Mouse (Mus musculus) liver (tissue): ENCODE measurements around the gene Tead2.

Experiments
- DNase-seq: peaks from one replicate; pipeline ENCODE4 v3.0.0-alpha.2; 2020; ENCODE audit warnings: mixed read lengths

Gene Tead2

GRCm38 (mm10) chr7:45263006-45263607 is 47.6 kb downstream of the Tead2 start:
- DNase-seq, result no peak

DNA sequence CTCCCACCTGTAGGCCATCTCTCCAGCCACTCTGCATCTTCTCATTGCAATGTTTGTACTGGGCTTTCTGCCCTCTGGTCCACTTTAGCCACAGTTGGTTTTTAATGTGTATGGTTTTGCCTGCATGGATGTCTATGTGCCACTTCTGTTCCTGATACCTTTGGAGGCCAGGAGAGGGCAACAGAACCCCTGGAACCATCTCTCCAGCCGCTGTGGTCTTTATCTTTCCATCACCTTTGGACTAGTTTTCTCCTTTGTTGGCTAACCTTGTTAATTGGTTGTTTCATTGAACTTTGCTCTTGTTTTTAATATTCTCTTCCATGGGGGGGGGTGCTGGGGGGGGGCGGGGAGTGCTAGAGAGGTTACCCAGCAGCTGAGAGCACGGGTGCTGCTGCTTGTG is 48.8 kb downstream of the Tead2 start:
- DNase-seq, result no peak

- no peak for DNase-seq
These were observed 50.0 kb downstream of the Tead2 start for GRCm38 (mm10) chr7:45265518-45265917.

DNA sequence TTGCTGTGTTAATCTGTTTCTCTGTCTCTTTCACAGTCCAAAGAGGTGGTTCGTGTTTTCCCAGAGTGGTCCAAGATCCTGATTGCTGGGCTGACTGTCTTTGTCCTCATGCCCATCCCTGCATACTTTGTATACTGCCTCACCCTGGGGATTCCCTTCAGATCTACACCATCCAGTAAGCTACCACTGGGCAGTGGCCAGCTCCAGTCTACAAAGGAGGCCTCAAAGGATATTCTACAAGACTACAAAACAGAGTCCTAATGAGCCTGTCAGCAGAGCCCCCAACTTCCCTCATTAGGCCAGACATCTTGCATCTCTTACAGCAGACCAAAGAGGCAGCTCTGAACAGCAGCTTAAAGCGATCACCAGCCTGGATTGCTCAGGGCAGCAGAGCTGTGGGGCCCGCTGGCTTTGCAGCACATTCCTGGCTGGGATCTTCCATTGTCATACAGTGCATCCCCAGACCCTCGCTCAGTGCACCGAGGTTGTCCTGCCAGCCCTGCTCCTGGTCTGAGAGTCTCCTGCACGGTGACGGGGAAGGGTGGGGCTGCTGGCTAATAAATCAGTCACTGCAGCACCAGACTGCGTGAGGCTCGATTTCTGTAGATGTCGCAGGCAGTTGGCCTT is 57.3 kb downstream of the Tead2 start:
- DNase-seq, result no peak

DNA sequence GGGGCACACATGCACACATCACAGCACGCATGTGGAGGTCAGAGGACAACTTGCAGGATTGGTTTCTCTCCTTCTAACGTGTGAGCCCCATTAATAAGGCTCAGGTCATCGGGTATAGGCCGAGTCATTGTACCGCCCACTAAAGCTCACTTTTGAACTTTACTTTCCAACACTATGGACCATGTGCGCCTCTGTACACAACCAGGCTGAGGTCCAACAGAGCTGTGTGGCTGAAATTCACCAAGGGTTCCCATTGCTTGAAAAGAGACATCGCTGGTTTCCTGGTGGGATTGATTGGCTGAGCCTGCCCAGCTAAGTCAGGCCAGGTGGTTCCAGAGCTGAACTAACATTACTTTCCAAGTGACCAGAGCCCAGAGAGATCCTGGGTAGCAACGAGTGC is 58.1 kb downstream of the Tead2 start:
- no peak for DNase-seq

DNA sequence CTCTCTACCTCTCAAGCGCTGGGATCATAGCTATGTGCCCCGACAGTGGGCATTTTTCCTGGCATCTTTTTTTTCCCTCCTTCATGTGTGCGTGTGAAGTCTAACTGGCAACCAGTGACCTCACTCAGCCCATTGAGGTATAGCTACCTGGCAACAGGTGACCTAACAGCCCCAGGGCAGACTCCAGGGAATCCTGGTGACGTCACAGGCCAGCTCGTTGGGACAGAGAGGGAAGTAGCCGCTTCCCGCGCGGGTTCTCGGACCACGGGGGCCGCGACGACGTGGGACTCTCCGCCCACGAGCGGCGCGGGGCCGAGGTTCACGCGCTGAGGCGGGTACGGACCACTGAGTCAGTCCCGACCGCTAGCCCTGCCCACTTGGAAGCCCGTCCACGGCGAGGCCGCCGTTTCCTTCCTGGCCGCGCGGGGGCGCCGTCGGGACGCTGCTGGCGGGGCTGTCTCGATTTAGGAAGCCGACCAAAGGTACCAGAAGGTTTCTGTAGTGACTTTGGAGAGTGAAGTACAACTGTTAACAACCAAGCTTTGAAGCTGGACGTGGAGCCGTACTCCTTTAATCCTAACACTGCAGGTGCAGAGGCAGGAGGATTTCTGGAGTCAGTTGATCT is 61.7 kb downstream of the Tead2 start, which contains the start of gene Slc6a21:
Slc6a21 (plus strand) TSS at position 378 of the 625 bp plus-strand sequence.
- DNase-seq, result peak; percentile 72
